Mouse (Mus musculus) kidney, adult 11 months (tissue): ENCODE measurements around the gene Traf3ip3.
A peak's percentile ranks its signal among the peaks of the same experiment; 100 is the strongest.

Experiments
- DNase-seq: peaks from one replicate; pipeline ENCODE4 v3.0.0; 2022

Traf3ip3 gene

GRCm38 (mm10) chr1:193203821-193204220 lies 2.3 kb upstream of the Traf3ip3 start:
- no peak for DNase-seq

GRCm38 (mm10) chr1:193200640-193201382 lies 692 bp downstream of the Traf3ip3 start:
- DNase-seq, result no peak

- DNase-seq, result no peak
These were observed 3.2 kb downstream of the Traf3ip3 start for GRCm38 (mm10) chr1:193198312-193198711.

- DNase-seq, result no peak
These were observed 3.9 kb downstream of the Traf3ip3 start for GRCm38 (mm10) chr1:193197494-193198205.

- DNase-seq, result no peak
These were observed 6.2 kb downstream of the Traf3ip3 start for GRCm38 (mm10) chr1:193195169-193195810.

- DNase-seq, result no peak
These were observed 6.9 kb downstream of the Traf3ip3 start for GRCm38 (mm10) chr1:193194416-193195140.

GRCm38 (mm10) chr1:193191675-193192283 lies 9.7 kb downstream of the Traf3ip3 start:
- DNase-seq, result no peak

- no peak for DNase-seq
These were observed 11.7 kb downstream of the Traf3ip3 start for GRCm38 (mm10) chr1:193189771-193190170.

- DNase-seq, result no peak
These were observed 12.3 kb downstream of the Traf3ip3 start for GRCm38 (mm10) chr1:193189151-193189621.

GRCm38 (mm10) chr1:193188257-193188656 lies 13.2 kb downstream of the Traf3ip3 start:
- DNase-seq, result no peak

GRCm38 (mm10) chr1:193181104-193181503 lies 20.4 kb downstream of the Traf3ip3 start:
- DNase-seq, result no peak

- no peak for DNase-seq
These were observed 27.3 kb downstream of the Traf3ip3 start for GRCm38 (mm10) chr1:193174143-193174733.

GRCm38 (mm10) chr1:193173810-193174129 lies 27.7 kb downstream of the Traf3ip3 start:
- no peak for DNase-seq

GRCm38 (mm10) chr1:193172991-193173809 lies 28.3 kb downstream of the Traf3ip3 start:
- DNase-seq, result peak; percentile 96

- DNase-seq, result peak; percentile 35
These were observed 31.6 kb downstream of the Traf3ip3 start for GRCm38 (mm10) chr1:193169856-193170255.

- DNase-seq, result no peak
These were observed 32.3 kb downstream of the Traf3ip3 start for GRCm38 (mm10) chr1:193169228-193169627.

GRCm38 (mm10) chr1:193167746-193168145 lies 33.8 kb downstream of the Traf3ip3 start, which contains the start of gene A130010J15Rik:
Gene A130010J15Rik, plus strand, starts transcription at chr1:193168046.
- no peak for DNase-seq

GRCm38 (mm10) chr1:193160317-193161032 lies 41.0 kb downstream of the Traf3ip3 start:
- DNase-seq, result no peak

GRCm38 (mm10) chr1:193159613-193160012 lies 41.9 kb downstream of the Traf3ip3 start:
- DNase-seq, result no peak

GRCm38 (mm10) chr1:193159163-193159562 lies 42.3 kb downstream of the Traf3ip3 start:
- no peak for DNase-seq

- DNase-seq, result no peak
These were observed 44.4 kb downstream of the Traf3ip3 start for GRCm38 (mm10) chr1:193157111-193157492.
